In the genomic region with DNA sequence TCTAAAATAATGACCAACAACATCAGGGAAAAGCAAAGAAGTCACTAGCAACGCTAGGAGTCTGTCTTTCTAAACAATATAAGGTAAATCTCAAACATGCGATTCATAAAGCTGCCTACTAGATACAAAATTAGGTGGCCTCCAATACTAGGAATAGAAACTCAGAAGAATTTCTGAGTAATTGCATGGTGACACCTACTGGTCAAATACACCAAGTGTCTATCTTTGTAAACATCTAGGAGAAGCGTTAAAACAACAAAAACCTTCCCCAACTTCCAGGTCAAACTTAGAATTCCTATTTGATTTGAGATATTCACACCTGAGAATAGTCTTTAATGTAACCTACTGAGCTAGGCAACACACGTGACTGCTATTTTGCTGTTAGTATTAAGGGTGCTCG, we compare ENCODE assay signal across 11 mouse cellular contexts. TPM values are rescaled to one million over a fixed set of nuclear protein-coding genes. Genes with fewer than 3 reads are reported as not detected.
A peak's percentile ranks its signal among the peaks of the same experiment; 100 is the strongest.
DNase-seq lines count a peak whose midpoint lies in the region; ATAC-seq and TF ChIP-seq lines count a peak whose summit lies in the region.
"Had no signal": no experiment of that assay in that cellular context is flagged by ENCODE, and none has a peak within 500 bp of the region (broad histone marks: within the 10 kb centered on the region; RNA-seq: fewer than 3 reads in every experiment).

No protein-coding gene starts in this region.

- WGBS in cerebellum, adult 2 months = 28% methylated on average over 5 of the region's 5 CpGs
- 39% methylated on average over 5 of the region's 5 CpGs for WGBS in kidney, postnatal 0 days
- 40% methylated on average over 5 of the region's 5 CpGs for WGBS in kidney, embryonic 14.5 days

- H3K9ac ChIP-seq in kidney, postnatal 0 days (ENCODE audit: low read depth, low read length) = no peak overlapping the region
- no peak overlapping the region for H3K9ac ChIP-seq in kidney, embryonic 14.5 days (ENCODE audit: low read depth, low read length)
- H3K9ac ChIP-seq: limb, embryonic 13.5 days had no signal

- peak in 1 of 2 experiments; percentile 16 for DNase-seq in cerebellum, adult 2 months
- DNase-seq in cerebellum, postnatal 25 days = no peak
- DNase-seq in kidney, postnatal 0 days (ENCODE audit: low spot score) = peak; percentile 78
- DNase-seq in thymus, postnatal 0 days (ENCODE audit: low spot score) = peak; percentile 31
- no peak for DNase-seq in thymus, postnatal 25 days
- DNase-seq in B cell, adult 2 months = no peak
- no peak for DNase-seq in thymus, postnatal 4 days
- DNase-seq: heart, postnatal 4 days; thymus, adult 18-20 months had no signal

- no peak for TF ChIP-seq POLR2A in cerebellum, adult 2 months (IDR thresholded peaks at IDR 0.05; ENCODE audit: borderline replicate concordance, insufficient read depth, low read length)

- H3K36me3 ChIP-seq in kidney, postnatal 0 days (ENCODE audit: insufficient read depth, low read length) = no peaks in the 10 kb centered on the region
- H3K36me3 ChIP-seq in kidney, embryonic 14.5 days (ENCODE audit: control insufficient read depth, insufficient read depth, low read length) = 0 out of 2 replicates have a peak, but pooled peaks cover 2% of the 10 kb centered on the region

- no peaks in the 10 kb centered on the region for H3K9me3 ChIP-seq in kidney, postnatal 0 days (replicated peaks; ENCODE audit: low read length)
- no peaks in the 10 kb centered on the region for H3K9me3 ChIP-seq in kidney, embryonic 14.5 days (ENCODE audit: control insufficient read depth, low read length)
- H3K9me3 ChIP-seq: limb, embryonic 13.5 days had no signal

- no peaks in the 10 kb centered on the region for H3K27me3 ChIP-seq in cerebellum, adult 2 months (ENCODE audit: control insufficient read depth, insufficient read depth, low read length)
- no peaks in the 10 kb centered on the region for H3K27me3 ChIP-seq in kidney, postnatal 0 days (ENCODE audit: insufficient read depth, low read length)
- no peaks in the 10 kb centered on the region for H3K27me3 ChIP-seq in kidney, embryonic 14.5 days (ENCODE audit: control insufficient read depth, insufficient read depth, low read length)
- H3K27me3 ChIP-seq: limb, embryonic 13.5 days had no signal

- ATAC-seq in kidney, postnatal 0 days (replicated peaks; ENCODE audit: low FRiP score, low read depth) = no peak
- no peak for ATAC-seq in kidney, embryonic 14.5 days (ENCODE audit: low FRiP score, low TSS enrichment)

- H3K4me2 ChIP-seq in kidney, postnatal 0 days (ENCODE audit: low read length) = no peak overlapping the region
- H3K4me2 ChIP-seq in kidney, embryonic 14.5 days (replicated peaks; ENCODE audit: low read depth, low read length) = no peak overlapping the region
- H3K4me2 ChIP-seq: limb, embryonic 13.5 days had no signal

- TF ChIP-seq CTCF in cerebellum, adult 2 months (IDR thresholded peaks at IDR 0.05; ENCODE audit: borderline replicate concordance, insufficient read depth, low read depth, low read length) = peak; percentile 14; the same call in 1 of the 2 replicates
- TF ChIP-seq CTCF in kidney, postnatal 0 days (IDR thresholded peaks at IDR 0.05; ENCODE audit: low read depth) = peak; percentile 82

- no peaks in the 10 kb centered on the region for H3K4me1 ChIP-seq in cerebellum, adult 2 months (ENCODE audit: control insufficient read depth, insufficient read depth, low read length)
- H3K4me1 ChIP-seq in kidney, postnatal 0 days (replicated peaks; ENCODE audit: insufficient read depth, low read length) = no peaks in the 10 kb centered on the region
- peaks cover 7% of the 10 kb centered on the region; the same call in 1 of the 2 replicates for H3K4me1 ChIP-seq in kidney, embryonic 14.5 days (ENCODE audit: control insufficient read depth, insufficient read depth, low read length)

- no peak overlapping the region for H3K4me3 ChIP-seq in cerebellum, adult 2 months (replicated peaks; ENCODE audit: insufficient read depth, low read depth, low read length)
- H3K4me3 ChIP-seq in kidney, postnatal 0 days (replicated peaks; ENCODE audit: low read depth, low read length) = no peak overlapping the region
- H3K4me3 ChIP-seq in kidney, embryonic 14.5 days (ENCODE audit: low read length) = no peak overlapping the region
- H3K4me3 ChIP-seq: limb, embryonic 13.5 days had no signal

- no peak overlapping the region for H3K27ac ChIP-seq in cerebellum, adult 2 months (ENCODE audit: insufficient read depth, low read length)
- H3K27ac ChIP-seq in kidney, postnatal 0 days = no peak overlapping the region
- no peak overlapping the region for H3K27ac ChIP-seq in kidney, embryonic 14.5 days (ENCODE audit: low read depth, low read length)
- H3K27ac ChIP-seq: limb, embryonic 13.5 days had no signal

RNA-seq across cellular contexts. Expression of a gene that starts 24.4 kb away (rescaled TPM):
- 70.0 and 70.5 TPM in 2 replicates for polyA plus RNA-seq in cerebellum, adult 2 months (2012; rRNA removed)
- 158 and 167 TPM in 2 replicates for polyA plus RNA-seq in kidney, postnatal 0 days (2015; fragmentation: Nextera tagmentation; extraction: Ambion mirVana)
- 156 and 157 TPM in 2 replicates for polyA plus RNA-seq in kidney, embryonic 14.5 days (2014; fragmentation: Nextera tagmentation; extraction: Ambion mirVana)
- polyA plus RNA-seq in thymus, postnatal 0 days (2015; fragmentation: Nextera tagmentation; extraction: Ambion mirVana) = 135 and 147 TPM in 2 replicates

Comparison
In these comparisons a context has a peak if more than half of its experiments do, and no peak if none do; other contexts are left out.
1. DNase-seq: peak in kidney, postnatal 0 days (single experiment) and thymus, postnatal 0 days (single experiment); none in cerebellum, postnatal 25 days (0 of 2), thymus, postnatal 25 days (single experiment), B cell, adult 2 months (0 of 2) and thymus, postnatal 4 days (single experiment).